Mouse (Mus musculus): ENCODE results near the gene F5. TPM values are rescaled to one million over a fixed set of nuclear protein-coding genes. Genes with fewer than 3 reads are reported as not detected.
A peak's percentile ranks its signal among the peaks of the same experiment; 100 is the strongest.
"Not testable (repeated sequence)": the region's sequence is repeated elsewhere in the genome, so short reads cannot be mapped to it uniquely, and the experiment has no call there.

The F5 gene
- polyA plus RNA-seq, 1 experiment from 2014 or later, result 0.29 TPM

DNA sequence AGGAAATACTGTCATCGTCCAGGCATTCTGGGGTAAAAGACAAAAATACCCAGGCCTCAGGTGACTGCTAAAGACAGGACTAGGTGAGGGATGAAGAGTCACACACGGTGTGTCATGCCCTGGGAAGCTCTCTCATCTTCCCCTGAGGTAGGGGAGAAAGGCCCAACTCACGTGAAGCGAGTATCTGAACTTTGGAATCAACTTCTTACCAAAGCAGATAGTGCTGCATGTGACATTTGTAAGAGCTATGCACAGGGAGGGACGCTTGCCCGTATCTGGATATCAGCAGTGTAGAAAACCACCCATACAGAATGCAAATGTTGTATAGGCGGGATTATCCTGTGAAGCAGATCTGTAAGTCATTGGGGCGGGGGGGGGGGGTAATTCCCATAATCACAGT is 61.0 kb downstream of the F5 start:
- Histone ChIP-seq H3K9ac (ENCODE audit: low read length) (no peak overlapping the region), H3K9me3 (ENCODE audit: control insufficient read depth, low read length) (no peaks in the 10 kb centered on the region), H3K4me1 (replicated peaks; ENCODE audit: control insufficient read depth, insufficient read depth, low read length) (peaks cover 5% of the 10 kb centered on the region; the same call in 1 of the 2 replicates), H3K27me3 (ENCODE audit: control insufficient read depth, insufficient read depth, low read depth, low read length) (no peaks in the 10 kb centered on the region), H3K4me3 (ENCODE audit: low read length) (no peak overlapping the region), H3K4me2 (ENCODE audit: low read depth, low read length) (no peak overlapping the region), H3K36me3 (ENCODE audit: control insufficient read depth, insufficient read depth, low read length) (no peaks in the 10 kb centered on the region), H3K27ac (ENCODE audit: low read length) (no peak overlapping the region)
- 80% methylated on average over 8 of the region's 8 CpGs for WGBS
- ATAC-seq (ENCODE audit: low read depth), result no peak

DNA sequence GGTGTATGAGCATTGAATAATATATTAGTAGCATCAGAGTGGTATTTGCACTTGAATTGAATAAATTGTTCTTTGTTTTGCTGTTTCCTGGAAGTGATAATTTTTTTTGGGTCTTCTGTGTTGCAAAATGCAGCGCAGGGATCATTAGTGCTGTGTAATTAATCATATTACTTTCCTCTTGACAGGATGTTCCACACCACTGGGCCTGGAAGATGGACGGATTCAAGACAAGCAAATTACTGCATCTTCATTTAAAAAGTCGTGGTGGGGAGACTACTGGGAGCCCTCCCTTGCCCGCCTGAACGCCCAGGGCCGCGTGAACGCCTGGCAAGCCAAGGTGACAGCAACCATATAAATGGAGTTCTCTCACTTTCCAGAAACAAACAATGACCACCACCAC is 62.6 kb downstream of the F5 start:
- Histone ChIP-seq H3K9me3 (ENCODE audit: control insufficient read depth, low read length) (no peaks in the 10 kb centered on the region), H3K4me2 (ENCODE audit: low read depth, low read length) (no peak overlapping the region), H3K4me3 (ENCODE audit: low read length) (no peak overlapping the region), H3K27ac (ENCODE audit: low read length) (no peak overlapping the region), H3K27me3 (ENCODE audit: control insufficient read depth, insufficient read depth, low read depth, low read length) (no peaks in the 10 kb centered on the region), H3K36me3 (ENCODE audit: control insufficient read depth, insufficient read depth, low read length) (no peaks in the 10 kb centered on the region), H3K9ac (ENCODE audit: low read length) (no peak overlapping the region), H3K4me1 (replicated peaks; ENCODE audit: control insufficient read depth, insufficient read depth, low read length) (peaks cover 12% of the 10 kb centered on the region; the same call in 1 of the 2 replicates)
- WGBS, result 58% methylated on average over 8 of the region's 8 CpGs
- ATAC-seq (ENCODE audit: low read depth), result no peak

DNA sequence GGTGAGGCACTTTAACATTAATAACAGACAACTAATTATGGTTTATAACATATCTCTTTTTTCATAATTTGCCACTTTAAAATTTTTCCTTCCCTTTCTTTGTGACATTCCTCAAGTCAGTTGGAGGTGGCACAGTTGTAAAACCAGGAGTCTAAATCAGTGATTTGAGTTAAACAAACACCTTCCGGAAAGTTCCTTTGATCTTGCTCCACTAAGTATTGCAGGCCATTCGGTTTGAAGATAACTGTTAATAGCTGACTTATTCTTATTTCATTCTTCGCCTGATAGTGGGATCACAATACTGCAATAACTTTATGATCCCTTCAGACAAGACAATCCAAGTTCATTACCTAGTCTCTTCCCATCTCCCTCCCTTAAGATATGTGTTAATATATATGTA is 63.5 kb downstream of the F5 start:
- H3K4me3 ChIP-seq (ENCODE audit: low read length), result no peak overlapping the region
- H3K27ac ChIP-seq (ENCODE audit: low read length), result no peak overlapping the region
- no peaks in the 10 kb centered on the region for H3K9me3 ChIP-seq (ENCODE audit: control insufficient read depth, low read length)
- WGBS, result 21% methylated on average over 3 of the region's 3 CpGs
- H3K36me3 ChIP-seq (ENCODE audit: control insufficient read depth, insufficient read depth, low read length), result no peaks in the 10 kb centered on the region
- no peaks in the 10 kb centered on the region for H3K27me3 ChIP-seq (ENCODE audit: control insufficient read depth, insufficient read depth, low read depth, low read length)
- H3K4me1 ChIP-seq (replicated peaks; ENCODE audit: control insufficient read depth, insufficient read depth, low read length), result peaks cover 12% of the 10 kb centered on the region; the same call in 1 of the 2 replicates
- H3K9ac ChIP-seq (ENCODE audit: low read length), result no peak overlapping the region
- ATAC-seq (ENCODE audit: low read depth), result peak; percentile 15; the same call in 1 of the 2 replicates
- no peak overlapping the region for H3K4me2 ChIP-seq (ENCODE audit: low read depth, low read length)

DNA sequence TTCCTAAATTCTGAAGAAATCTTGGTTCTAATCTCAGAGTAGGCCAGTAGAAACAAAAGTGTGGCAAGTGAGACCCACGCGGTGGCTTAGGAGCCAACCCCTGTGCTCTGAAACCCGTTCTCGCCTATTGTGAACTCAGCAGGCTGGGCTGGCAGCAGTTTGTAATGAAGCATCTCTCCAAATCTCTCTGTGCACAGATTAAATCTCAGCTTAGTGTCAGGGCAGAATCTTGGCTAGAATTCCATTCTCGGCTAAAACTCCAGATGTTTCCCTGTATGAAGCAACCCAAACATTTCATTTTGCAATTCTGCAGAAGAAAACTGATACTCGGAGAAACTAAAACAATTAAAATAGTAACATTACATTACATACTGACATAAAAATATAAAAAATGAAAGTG is 63.9 kb downstream of the F5 start:
- H3K9me3 ChIP-seq (ENCODE audit: control insufficient read depth, low read length), result no peaks in the 10 kb centered on the region

DNA sequence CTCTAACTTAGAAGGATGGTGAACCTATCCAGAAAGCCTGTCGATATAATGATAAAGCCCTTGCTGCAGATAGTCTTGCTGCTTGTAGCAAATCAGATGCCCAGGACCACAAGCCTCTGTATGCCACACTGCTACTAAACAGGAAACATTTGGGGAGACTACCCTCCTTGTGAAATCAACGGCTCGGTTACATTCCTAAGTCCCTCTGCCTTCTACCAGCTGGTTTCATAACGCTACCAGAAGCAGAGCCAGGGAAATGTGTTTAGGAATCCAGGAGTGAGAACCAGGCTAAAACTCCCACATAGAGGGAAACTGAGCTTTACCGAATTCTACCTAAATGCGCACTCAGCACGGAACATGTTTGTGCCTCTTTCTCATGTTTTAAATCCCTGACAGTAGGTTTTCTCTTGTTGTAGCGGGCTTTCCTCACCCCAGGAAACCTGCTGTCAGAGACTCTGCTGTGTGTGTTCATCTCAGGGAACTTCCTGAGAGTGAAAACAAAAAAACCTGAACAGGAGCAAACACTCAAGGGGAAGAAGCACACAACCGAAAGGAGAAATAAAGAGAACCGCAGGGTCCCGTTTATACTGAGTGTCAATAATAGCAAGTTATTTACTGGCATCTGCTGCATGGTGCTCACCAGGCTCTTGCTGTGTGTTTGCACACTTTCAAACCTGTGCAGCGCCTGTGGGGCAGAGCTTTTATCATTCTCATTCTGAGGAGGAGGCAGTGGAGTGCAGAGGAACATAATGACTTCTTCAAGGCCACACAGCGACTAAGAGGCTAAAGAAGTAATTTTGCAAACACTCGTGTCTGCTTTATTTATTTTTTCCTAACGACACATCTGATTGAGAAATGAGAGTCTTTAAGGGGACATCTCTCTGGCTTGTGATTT is 66.4 kb downstream of the F5 start:
- WGBS, result 17% methylated on average over 15 of the region's 15 CpGs
- Histone ChIP-seq H3K9me3 (ENCODE audit: control insufficient read depth, low read length) (no peaks in the 10 kb centered on the region), H3K27ac (ENCODE audit: low read length) (no peak overlapping the region), H3K4me2 (ENCODE audit: low read depth, low read length) (peak overlapping the region; percentile 10; the same call in 1 of the 2 replicates), H3K4me3 (ENCODE audit: low read length) (no peak overlapping the region), H3K9ac (ENCODE audit: low read length) (no peak overlapping the region), H3K27me3 (ENCODE audit: control insufficient read depth, insufficient read depth, low read depth, low read length) (no peaks in the 10 kb centered on the region; the same call in 1 of the 2 replicates), H3K4me1 (replicated peaks; ENCODE audit: control insufficient read depth, insufficient read depth, low read length) (peaks cover 12% of the 10 kb centered on the region; the same call in 1 of the 2 replicates), H3K36me3 (ENCODE audit: control insufficient read depth, insufficient read depth, low read length) (no peaks in the 10 kb centered on the region)
- no peak for ATAC-seq (ENCODE audit: low read depth)

More for the DNA sequence above, 63.9 kb downstream of the F5 start:
- no peaks in the 10 kb centered on the region for H3K27me3 ChIP-seq (ENCODE audit: control insufficient read depth, insufficient read depth, low read depth, low read length)
- H3K9ac ChIP-seq (ENCODE audit: low read length), result no peak overlapping the region
- H3K4me3 ChIP-seq (ENCODE audit: low read length), result no peak overlapping the region
- no peak overlapping the region for H3K4me2 ChIP-seq (ENCODE audit: low read depth, low read length)
- peak; percentile 59; the same call in 1 of the 2 replicates for ATAC-seq (ENCODE audit: low read depth)
- no peak overlapping the region for H3K27ac ChIP-seq (ENCODE audit: low read length)
- no peaks in the 10 kb centered on the region for H3K36me3 ChIP-seq (ENCODE audit: control insufficient read depth, insufficient read depth, low read length)
- WGBS, result 35% methylated on average over 6 of the region's 6 CpGs
- H3K4me1 ChIP-seq (replicated peaks; ENCODE audit: control insufficient read depth, insufficient read depth, low read length), result peaks cover 12% of the 10 kb centered on the region; the same call in 1 of the 2 replicates

DNA sequence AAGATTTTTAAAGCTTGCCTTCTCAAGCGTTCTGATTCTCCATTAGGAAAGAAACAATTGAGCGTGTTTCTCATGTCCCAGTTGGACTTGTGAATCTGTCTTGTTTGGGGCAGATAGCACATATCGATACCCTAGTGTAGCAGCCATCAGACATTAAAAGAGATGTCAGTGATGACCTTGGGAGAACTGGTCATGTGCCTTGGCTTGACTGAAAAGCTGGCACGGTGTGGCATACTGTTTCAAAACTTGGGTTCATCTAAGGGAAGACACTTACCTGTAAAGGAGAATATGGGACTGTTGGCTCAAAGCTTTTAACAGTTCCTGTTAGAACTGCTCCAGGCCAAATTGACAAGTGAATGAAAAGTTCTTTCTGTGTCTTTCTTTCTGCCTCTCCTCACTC is 68.6 kb downstream of the F5 start:
- Histone ChIP-seq H3K4me1 (replicated peaks; ENCODE audit: control insufficient read depth, insufficient read depth, low read length) (peaks cover 9% of the 10 kb centered on the region; the same call in 1 of the 2 replicates), H3K9me3 (ENCODE audit: control insufficient read depth, low read length) (no peaks in the 10 kb centered on the region), H3K27ac (ENCODE audit: low read length) (no peak overlapping the region), H3K9ac (ENCODE audit: low read length) (no peak overlapping the region), H3K4me2 (ENCODE audit: low read depth, low read length) (no peak overlapping the region), H3K27me3 (ENCODE audit: control insufficient read depth, insufficient read depth, low read depth, low read length) (no peaks in the 10 kb centered on the region; the same call in 1 of the 2 replicates), H3K4me3 (ENCODE audit: low read length) (no peak overlapping the region), H3K36me3 (ENCODE audit: control insufficient read depth, insufficient read depth, low read length) (no peaks in the 10 kb centered on the region)
- WGBS, result 80% methylated on average over 4 of the region's 4 CpGs
- no peak for ATAC-seq (ENCODE audit: low read depth)

DNA sequence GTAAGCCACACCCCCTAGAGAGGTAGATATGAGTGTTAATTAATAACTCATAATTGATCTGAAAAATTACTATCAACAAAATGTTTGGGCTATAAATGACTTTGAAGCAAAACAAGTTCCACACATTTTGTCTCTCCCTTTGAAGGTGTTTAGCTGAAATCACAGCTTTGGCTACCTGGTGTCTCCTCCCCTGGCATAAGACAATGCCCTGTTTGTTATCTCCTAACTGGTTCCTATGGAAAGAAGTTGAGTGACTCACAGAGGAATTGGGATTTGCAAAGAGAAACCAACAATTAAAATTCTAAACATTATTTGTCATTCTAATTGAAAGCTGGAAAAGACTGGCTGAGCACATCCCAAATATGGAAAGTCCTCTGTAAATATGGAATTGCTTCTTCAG is 71.5 kb downstream of the F5 start:
- no peaks in the 10 kb centered on the region for H3K36me3 ChIP-seq (ENCODE audit: control insufficient read depth, insufficient read depth, low read length)
- no peak overlapping the region for H3K9ac ChIP-seq (ENCODE audit: low read length)
- no peak for ATAC-seq (ENCODE audit: low read depth)
- no peaks in the 10 kb centered on the region; the same call in 1 of the 2 replicates for H3K27me3 ChIP-seq (ENCODE audit: control insufficient read depth, insufficient read depth, low read depth, low read length)
- no peak overlapping the region for H3K4me3 ChIP-seq (ENCODE audit: low read length)
- no peak overlapping the region for H3K27ac ChIP-seq (ENCODE audit: low read length)
- no peak overlapping the region for H3K4me2 ChIP-seq (ENCODE audit: low read depth, low read length)
- peaks cover 3% of the 10 kb centered on the region; the same call in 1 of the 2 replicates for H3K4me1 ChIP-seq (replicated peaks; ENCODE audit: control insufficient read depth, insufficient read depth, low read length)
- H3K9me3 ChIP-seq (ENCODE audit: control insufficient read depth, low read length), result no peaks in the 10 kb centered on the region

DNA sequence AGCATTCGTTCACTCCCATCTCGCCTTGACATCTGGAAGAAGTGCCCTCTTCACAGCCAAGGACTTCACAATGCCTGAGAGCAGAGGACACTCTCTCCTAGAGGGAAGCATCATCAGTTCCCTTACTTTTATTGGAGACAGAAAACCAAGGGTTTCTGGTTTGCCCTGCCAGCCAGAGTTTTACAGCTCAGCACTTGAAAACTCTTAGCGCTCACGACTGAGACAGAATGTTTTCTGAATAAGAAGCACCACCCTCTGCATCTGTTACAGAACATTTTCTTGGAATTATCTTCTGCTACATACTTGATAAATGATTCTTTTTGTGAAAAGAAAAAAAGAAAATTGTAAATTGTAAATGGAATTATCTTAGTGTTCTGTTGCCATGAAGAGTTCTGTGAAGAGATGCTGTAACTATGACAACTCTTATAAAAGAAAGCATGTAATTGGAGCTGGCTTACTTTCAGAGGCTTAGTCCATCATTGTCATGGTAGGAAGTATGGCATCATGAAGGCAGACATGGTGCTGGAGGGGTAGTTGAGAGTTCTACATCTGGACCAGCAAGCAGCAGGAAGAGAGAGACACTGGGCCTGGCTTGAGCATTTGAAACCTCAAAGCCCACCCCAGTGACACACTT is 80.4 kb downstream of the F5 start:
- not testable (repeated sequence) for H3K4me3 ChIP-seq (ENCODE audit: low read length); H3K27me3 ChIP-seq (ENCODE audit: control insufficient read depth, insufficient read depth, low read depth, low read length); H3K4me2 ChIP-seq (ENCODE audit: low read depth, low read length); H3K9me3 ChIP-seq (ENCODE audit: control insufficient read depth, low read length); H3K9ac ChIP-seq (ENCODE audit: low read length); H3K27ac ChIP-seq (ENCODE audit: low read length); ATAC-seq (ENCODE audit: low read depth); H3K4me1 ChIP-seq (replicated peaks; ENCODE audit: control insufficient read depth, insufficient read depth, low read length); H3K36me3 ChIP-seq (ENCODE audit: control insufficient read depth, insufficient read depth, low read length)
- 83% methylated on average over 2 of the region's 4 CpGs for WGBS

DNA sequence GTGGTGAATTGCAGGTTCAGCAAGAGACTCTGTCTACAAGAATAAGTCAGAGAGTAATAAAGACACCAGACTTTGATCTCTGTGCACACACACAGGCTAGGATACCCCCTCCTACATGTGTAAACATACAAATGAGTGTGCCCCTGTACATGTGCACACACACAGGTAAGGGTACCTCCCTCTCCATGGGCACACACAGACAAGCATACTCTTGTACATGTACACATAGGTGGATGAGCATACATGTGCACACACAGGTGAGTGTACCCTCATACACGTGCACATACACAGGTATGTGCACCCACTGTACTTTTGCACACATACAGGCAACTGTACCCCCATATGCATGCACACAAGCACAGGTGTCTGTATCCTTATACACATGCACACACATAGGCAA is 81.8 kb downstream of the F5 start:
- H3K27me3 ChIP-seq (ENCODE audit: control insufficient read depth, insufficient read depth, low read depth, low read length), result no peaks in the 10 kb centered on the region
- 73% methylated on average over 1 of the region's 1 CpGs for WGBS

More for the DNA sequence above, 81.8 kb downstream of the F5 start:
- Histone ChIP-seq H3K9ac (ENCODE audit: low read length) (no peak overlapping the region), H3K27ac (ENCODE audit: low read length) (no peak overlapping the region), H3K4me2 (ENCODE audit: low read depth, low read length) (no peak overlapping the region), H3K36me3 (ENCODE audit: control insufficient read depth, insufficient read depth, low read length) (no peaks in the 10 kb centered on the region), H3K4me3 (ENCODE audit: low read length) (no peak overlapping the region), H3K4me1 (replicated peaks; ENCODE audit: control insufficient read depth, insufficient read depth, low read length) (no peaks in the 10 kb centered on the region), H3K9me3 (ENCODE audit: control insufficient read depth, low read length) (no peaks in the 10 kb centered on the region)
- ATAC-seq (ENCODE audit: low read depth), result no peak
